Mouse (Mus musculus): Measurements from ENCODE around the gene Ephx3. TPM values are rescaled to one million over a fixed set of nuclear protein-coding genes. Genes with fewer than 3 reads are reported as not detected.

Ephx3 gene
- polyA plus RNA-seq, 1 experiment from 2014 or later: 0.14 TPM

GRCm38 (mm10) chr17:32209752-32210151 is 20.4 kb upstream of the Ephx3 start:
- H3K9ac ChIP-seq: no peak overlapping the region
- H3K27ac ChIP-seq (ENCODE audit: low read depth): peak overlapping the region; percentile 4; the same call in 1 of the 2 replicates
- no peak overlapping the region for H3K4me2 ChIP-seq
- H3K4me1 ChIP-seq (ENCODE audit: insufficient read depth): no peaks in the 10 kb centered on the region
- no peak for ATAC-seq (ENCODE audit: insufficient read depth)
- H3K9me3 ChIP-seq (ENCODE audit: low read depth, low read length): no peaks in the 10 kb centered on the region
- H3K4me3 ChIP-seq (ENCODE audit: low read depth, low read length): no peak overlapping the region
- peak; percentile 83 for DNase-seq
- WGBS: 31% methylated on average over 3 of the region's 3 CpGs
- TF ChIP-seq CTCF (IDR thresholded peaks at IDR 0.05; ENCODE audit: low read depth): peak; percentile 91
- peaks cover 92% of the 10 kb centered on the region for H3K36me3 ChIP-seq (ENCODE audit: insufficient read depth)
- no peaks in the 10 kb centered on the region for H3K27me3 ChIP-seq (ENCODE audit: insufficient read depth, low read length)

GRCm38 (mm10) chr17:32209144-32209543 is 19.8 kb upstream of the Ephx3 start:
- 40% methylated on average over 6 of the region's 6 CpGs for WGBS
- Histone ChIP-seq H3K27me3 (ENCODE audit: insufficient read depth, low read length) (no peaks in the 10 kb centered on the region), H3K9me3 (ENCODE audit: low read depth, low read length) (no peaks in the 10 kb centered on the region), H3K4me3 (ENCODE audit: low read depth, low read length) (no peak overlapping the region), H3K9ac (no peak overlapping the region), H3K4me2 (no peak overlapping the region), H3K36me3 (ENCODE audit: insufficient read depth) (peaks cover 92% of the 10 kb centered on the region), H3K27ac (ENCODE audit: low read depth) (peak overlapping the region; percentile 4; the same call in 1 of the 2 replicates), H3K4me1 (ENCODE audit: insufficient read depth) (no peaks in the 10 kb centered on the region)
- ATAC-seq (ENCODE audit: insufficient read depth) (peak; percentile 53; the same call in 1 of the 2 replicates), DNase-seq (peak; percentile 75)
- TF ChIP-seq CTCF (IDR thresholded peaks at IDR 0.05; ENCODE audit: low read depth): no peak

- 58% methylated on average over 5 of the region's 5 CpGs for WGBS
- Histone ChIP-seq H3K4me2 (no peak overlapping the region), H3K27ac (ENCODE audit: low read depth) (peak overlapping the region; percentile 70), H3K4me1 (ENCODE audit: insufficient read depth) (no peaks in the 10 kb centered on the region), H3K36me3 (ENCODE audit: insufficient read depth) (peaks cover 91% of the 10 kb centered on the region), H3K9ac (no peak overlapping the region), H3K4me3 (ENCODE audit: low read depth, low read length) (no peak overlapping the region), H3K9me3 (ENCODE audit: low read depth, low read length) (no peaks in the 10 kb centered on the region), H3K27me3 (ENCODE audit: insufficient read depth, low read length) (no peaks in the 10 kb centered on the region)
- DNase-seq (peak; percentile 63), ATAC-seq (ENCODE audit: insufficient read depth) (peak; percentile 55; the same call in 1 of the 2 replicates)
- TF ChIP-seq CTCF (IDR thresholded peaks at IDR 0.05; ENCODE audit: low read depth): no peak
Observed at GRCm38 (mm10) chr17:32207586-32208245, 18.4 kb upstream of the Ephx3 start.

- DNase-seq (no peak), ATAC-seq (ENCODE audit: insufficient read depth) (no peak)
- no peak overlapping the region for H3K27ac ChIP-seq (ENCODE audit: low read depth)
- H3K27me3 ChIP-seq (ENCODE audit: insufficient read depth, low read length): no peaks in the 10 kb centered on the region
- 81% methylated on average over 3 of the region's 3 CpGs for WGBS
- no peak overlapping the region for H3K4me2 ChIP-seq
- no peaks in the 10 kb centered on the region for H3K9me3 ChIP-seq (ENCODE audit: low read depth, low read length)
- TF ChIP-seq CTCF (IDR thresholded peaks at IDR 0.05; ENCODE audit: low read depth): no peak
- no peak overlapping the region for H3K9ac ChIP-seq
- H3K4me1 ChIP-seq (ENCODE audit: insufficient read depth): no peaks in the 10 kb centered on the region
- no peak overlapping the region for H3K4me3 ChIP-seq (ENCODE audit: low read depth, low read length)
- peaks cover 93% of the 10 kb centered on the region for H3K36me3 ChIP-seq (ENCODE audit: insufficient read depth)
Observed at GRCm38 (mm10) chr17:32205345-32205744, 16.0 kb upstream of the Ephx3 start.

GRCm38 (mm10) chr17:32202972-32203371 is 13.6 kb upstream of the Ephx3 start:
- ATAC-seq (ENCODE audit: insufficient read depth) (no peak), DNase-seq (no peak)
- no peaks in the 10 kb centered on the region for H3K9me3 ChIP-seq (ENCODE audit: low read depth, low read length)
- no peak overlapping the region for H3K27ac ChIP-seq (ENCODE audit: low read depth)
- no peak overlapping the region for H3K4me3 ChIP-seq (ENCODE audit: low read depth, low read length)
- H3K36me3 ChIP-seq (ENCODE audit: insufficient read depth): peaks cover 96% of the 10 kb centered on the region
- no peak overlapping the region for H3K9ac ChIP-seq
- H3K4me1 ChIP-seq (ENCODE audit: insufficient read depth): no peaks in the 10 kb centered on the region
- H3K4me2 ChIP-seq: no peak overlapping the region
- 80% methylated on average over 3 of the region's 3 CpGs for WGBS
- no peaks in the 10 kb centered on the region for H3K27me3 ChIP-seq (ENCODE audit: insufficient read depth, low read length)
- no peak for TF ChIP-seq CTCF (IDR thresholded peaks at IDR 0.05; ENCODE audit: low read depth)

GRCm38 (mm10) chr17:32201086-32201485 is 11.7 kb upstream of the Ephx3 start:
- Histone ChIP-seq H3K4me2 (no peak overlapping the region), H3K4me1 (ENCODE audit: insufficient read depth) (no peaks in the 10 kb centered on the region), H3K36me3 (ENCODE audit: insufficient read depth) (peaks cover 96% of the 10 kb centered on the region), H3K27ac (ENCODE audit: low read depth) (no peak overlapping the region), H3K27me3 (ENCODE audit: insufficient read depth, low read length) (no peaks in the 10 kb centered on the region), H3K9me3 (ENCODE audit: low read depth, low read length) (no peaks in the 10 kb centered on the region), H3K9ac (no peak overlapping the region), H3K4me3 (ENCODE audit: low read depth, low read length) (no peak overlapping the region)
- TF ChIP-seq CTCF (IDR thresholded peaks at IDR 0.05; ENCODE audit: low read depth): no peak
- no peak for DNase-seq
- WGBS: 66% methylated on average over 5 of the region's 5 CpGs
- no peak for ATAC-seq (ENCODE audit: insufficient read depth)

- no peak overlapping the region for H3K9ac ChIP-seq
- H3K4me1 ChIP-seq (ENCODE audit: insufficient read depth): no peaks in the 10 kb centered on the region
- no peak overlapping the region for H3K4me3 ChIP-seq (ENCODE audit: low read depth, low read length)
- TF ChIP-seq CTCF (IDR thresholded peaks at IDR 0.05; ENCODE audit: low read depth): no peak
- WGBS: 95% methylated on average over 2 of the region's 2 CpGs
- DNase-seq: no peak
- ATAC-seq (ENCODE audit: insufficient read depth): no peak
- no peak overlapping the region for H3K27ac ChIP-seq (ENCODE audit: low read depth)
- H3K27me3 ChIP-seq (ENCODE audit: insufficient read depth, low read length): no peaks in the 10 kb centered on the region
- no peak overlapping the region for H3K4me2 ChIP-seq
- peaks cover 94% of the 10 kb centered on the region for H3K36me3 ChIP-seq (ENCODE audit: insufficient read depth)
- H3K9me3 ChIP-seq (ENCODE audit: low read depth, low read length): no peaks in the 10 kb centered on the region
Observed at GRCm38 (mm10) chr17:32199796-32200195, 10.4 kb upstream of the Ephx3 start.
